Mouse (Mus musculus) kidney, postnatal 4 days (tissue): ENCODE data around the gene Gramd1b.
A peak's percentile ranks its signal among the peaks of the same experiment; 100 is the strongest.

Source experiments
- DNase-seq, 2 experiments: peaks; one replicate each; pipeline ENCODE4 v3.0.0; 2021; ENCODE audit warnings: mixed read lengths in 2 of 2

Gramd1b gene

GRCm38 (mm10) chr9:40396171-40396570 is 135.0 kb downstream of the Gramd1b start:
- DNase-seq, result no peak

GRCm38 (mm10) chr9:40391852-40392695 is 139.1 kb downstream of the Gramd1b start:
- DNase-seq, result peak; percentile 49 to 62

GRCm38 (mm10) chr9:40391359-40391758 is 139.8 kb downstream of the Gramd1b start:
- no peak for DNase-seq

- peak in 1 of 2 experiments; percentile 60 for DNase-seq
Observed at GRCm38 (mm10) chr9:40390904-40391303, 140.3 kb downstream of the Gramd1b start.

- DNase-seq, result no peak
Observed at GRCm38 (mm10) chr9:40390396-40390760, 140.8 kb downstream of the Gramd1b start.

- no peak for DNase-seq
Observed at GRCm38 (mm10) chr9:40389669-40390395, 141.4 kb downstream of the Gramd1b start.

- no peak for DNase-seq
Observed at GRCm38 (mm10) chr9:40389175-40389574, 142.0 kb downstream of the Gramd1b start.

GRCm38 (mm10) chr9:40384781-40385180 is 146.4 kb downstream of the Gramd1b start:
- DNase-seq, result no peak

GRCm38 (mm10) chr9:40382508-40382907 is 148.7 kb downstream of the Gramd1b start:
- no peak for DNase-seq

GRCm38 (mm10) chr9:40381416-40382411 is 149.5 kb downstream of the Gramd1b start:
- no peak for DNase-seq

GRCm38 (mm10) chr9:40376711-40377410 is 154.3 kb downstream of the Gramd1b start:
- peak in 1 of 2 experiments; percentile 10 for DNase-seq

- peak; percentile 62 to 79 for DNase-seq
Observed at GRCm38 (mm10) chr9:40376139-40376541, 155.0 kb downstream of the Gramd1b start.

GRCm38 (mm10) chr9:40375518-40375917 is 155.7 kb downstream of the Gramd1b start:
- no peak for DNase-seq

GRCm38 (mm10) chr9:40374992-40375391 is 156.2 kb downstream of the Gramd1b start:
- DNase-seq, result no peak

- no peak for DNase-seq
Observed at GRCm38 (mm10) chr9:40374533-40374971, 156.6 kb downstream of the Gramd1b start.

- DNase-seq, result no peak
Observed at GRCm38 (mm10) chr9:40374052-40374451, 157.1 kb downstream of the Gramd1b start.

- DNase-seq, result no peak
Observed at GRCm38 (mm10) chr9:40370151-40370550, 161.0 kb downstream of the Gramd1b start.

- no peak for DNase-seq
Observed at GRCm38 (mm10) chr9:40366795-40367194, 164.4 kb downstream of the Gramd1b start.

GRCm38 (mm10) chr9:40364312-40364711 is 166.9 kb downstream of the Gramd1b start:
- DNase-seq, result no peak

- no peak for DNase-seq
Observed at GRCm38 (mm10) chr9:40361970-40362369, 169.2 kb downstream of the Gramd1b start.

GRCm38 (mm10) chr9:40358408-40358896 is 172.7 kb downstream of the Gramd1b start:
- DNase-seq, result no peak
